In genomic region chr11:8495801-8496200, GRCm38 (mm10) we compare ENCODE assay signal across 15 mouse cellular contexts.
A peak's percentile ranks its signal among the peaks of the same experiment; 100 is the strongest.
DNase-seq lines count a peak whose midpoint lies in the region; ATAC-seq lines count a peak whose summit lies in the region.
"Had no signal": no experiment of that assay in that cellular context is flagged by ENCODE, and none has a peak within 500 bp of the region (broad histone marks: within the 10 kb centered on the region; RNA-seq: fewer than 3 reads in every experiment).

No protein-coding gene starts in this region.

- H3K4me2 ChIP-seq in heart, embryonic 13.5 days: no peak overlapping the region
- H3K4me2 ChIP-seq in lung, embryonic 15.5 days: no peak overlapping the region
- no peak overlapping the region for H3K4me2 ChIP-seq in stomach, embryonic 16.5 days (ENCODE audit: low read depth, low read length)
- H3K4me2 ChIP-seq: liver, embryonic 15.5 days; neural tube, embryonic 13.5 days had no signal

- peaks cover 30% of the 10 kb centered on the region for H3K36me3 ChIP-seq in heart, embryonic 13.5 days
- H3K36me3 ChIP-seq in lung, embryonic 15.5 days: peaks cover 23% of the 10 kb centered on the region
- peaks cover 21% of the 10 kb centered on the region for H3K36me3 ChIP-seq in stomach, embryonic 16.5 days (ENCODE audit: control insufficient read depth, insufficient read depth, low read length)
- H3K36me3 ChIP-seq: G1E; neural tube, embryonic 13.5 days had no signal

- DNase-seq in heart, postnatal 4 days: no peak
- no peak for DNase-seq in lung, adult 18-20 months
- peak; percentile 51 for DNase-seq in cerebellum, adult 9-10 months
- no peak for DNase-seq in frontal cortex, postnatal 10 days (ENCODE audit: low spot score in 2 of 2)
- DNase-seq: adrenal gland, postnatal 25 days; layer of hippocampus, adult 9-11 months; midbrain, embryonic 14.5 days; retina, postnatal 1 day had no signal

- no peaks in the 10 kb centered on the region for H3K27me3 ChIP-seq in heart, embryonic 13.5 days (replicated peaks)
- H3K27me3 ChIP-seq in lung, embryonic 15.5 days: no peaks in the 10 kb centered on the region
- no peaks in the 10 kb centered on the region for H3K27me3 ChIP-seq in stomach, embryonic 16.5 days (ENCODE audit: control insufficient read depth, insufficient read depth, low read length)
- H3K27me3 ChIP-seq: liver, embryonic 15.5 days; neural tube, embryonic 13.5 days had no signal

- no peak overlapping the region for H3K4me3 ChIP-seq in heart, embryonic 13.5 days
- H3K4me3 ChIP-seq in lung, embryonic 15.5 days: no peak overlapping the region
- H3K4me3 ChIP-seq in stomach, embryonic 16.5 days (replicated peaks; ENCODE audit: low read length): no peak overlapping the region
- H3K4me3 ChIP-seq: liver, embryonic 15.5 days; neural tube, embryonic 13.5 days had no signal

- no peak for ATAC-seq in heart, embryonic 13.5 days (ENCODE audit: extremely low read depth, insufficient number of reproducible peaks, low FRiP score, low TSS enrichment)
- ATAC-seq in lung, embryonic 15.5 days (ENCODE audit: borderline replicate concordance, extremely low read depth, low FRiP score, low TSS enrichment): no peak
- ATAC-seq in stomach, embryonic 16.5 days (ENCODE audit: insufficient read depth, low FRiP score): no peak

- H3K9me3 ChIP-seq in heart, embryonic 13.5 days: no peaks in the 10 kb centered on the region
- no peaks in the 10 kb centered on the region for H3K9me3 ChIP-seq in lung, embryonic 15.5 days
- H3K9me3 ChIP-seq in stomach, embryonic 16.5 days (replicated peaks; ENCODE audit: control insufficient read depth, low read length): no peaks in the 10 kb centered on the region
- H3K9me3 ChIP-seq: liver, embryonic 15.5 days; neural tube, embryonic 13.5 days had no signal

- H3K27ac ChIP-seq in heart, embryonic 13.5 days (replicated peaks): peak overlapping the region; percentile 70; the same call in 1 of the 2 replicates
- H3K27ac ChIP-seq in lung, embryonic 15.5 days: peak overlapping the region; percentile 84; the same call in 1 of the 2 replicates
- H3K27ac ChIP-seq in stomach, embryonic 16.5 days (ENCODE audit: low read length): peak overlapping the region; percentile 83; the same call in 1 of the 2 replicates
- H3K27ac ChIP-seq: macrophage had no signal

- 85% methylated on average over 7 of the region's 7 CpGs for WGBS in heart, embryonic 13.5 days
- WGBS in lung, embryonic 15.5 days: 78% methylated on average over 7 of the region's 7 CpGs
- 78% methylated on average over 7 of the region's 7 CpGs for WGBS in stomach, embryonic 16.5 days

- peaks cover 80% of the 10 kb centered on the region for H3K4me1 ChIP-seq in heart, embryonic 13.5 days
- H3K4me1 ChIP-seq in lung, embryonic 15.5 days: peaks cover 61% of the 10 kb centered on the region
- H3K4me1 ChIP-seq in stomach, embryonic 16.5 days (ENCODE audit: control insufficient read depth, insufficient read depth, low read length): peaks cover 32% of the 10 kb centered on the region
- H3K4me1 ChIP-seq: liver, embryonic 15.5 days had no signal

- no peak overlapping the region for H3K9ac ChIP-seq in heart, embryonic 13.5 days
- H3K9ac ChIP-seq in lung, embryonic 15.5 days: no peak overlapping the region
- no peak overlapping the region for H3K9ac ChIP-seq in stomach, embryonic 16.5 days (ENCODE audit: low read length)
- H3K9ac ChIP-seq: liver, embryonic 15.5 days; neural tube, embryonic 13.5 days had no signal
